Mouse (Mus musculus) embryonic stem cell, embryonic (primary cell): ENCODE results near the gene Snrpd3.
"Not testable (repeated sequence)": the region's sequence is repeated elsewhere in the genome, so short reads cannot be mapped to it uniquely, and the experiment has no call there.

Experiments used
- CTCF ChIA-PET, 4 experiments: fragments of 300-600 bp in 2 of 4; fragments of 350-600 bp in 2 of 4; sonication (Branson Sonifier 250); formaldehyde crosslinking; loops; one replicate each; lab custom pipeline; 2022; ENCODE audit warnings: inconsistent platforms in 2 of 4; lab: Charles Lee
- POLR2A ChIA-PET, 4 experiments: fragments of 300-600 bp in 2 of 4; fragments of 350-600 bp in 2 of 4; sonication (Branson Sonifier 250); formaldehyde crosslinking; loops; one replicate each; lab custom pipeline; 2022; ENCODE audit warnings: antibody characterized with exemption in 4 of 4, inconsistent platforms in 1 of 4; lab: Charles Lee

The Snrpd3 gene

GRCm38 (mm10) chr10:75495304-75495703 lies 22.0 kb upstream of the Snrpd3 start:
- CTCF ChIA-PET, result interaction anchor here in 1 of 4 experiments (1.3 kb wide), 1 partner anchor 53 kb away, joined by 4 read pairs; no protein-coding TSS in a partner anchor

GRCm38 (mm10) chr10:75495921-75496320 lies 21.4 kb upstream of the Snrpd3 start:
- POLR2A ChIA-PET, result interaction anchor here in 1 of 4 experiments (0.7 to 1.6 kb wide), 2 partner anchors 8 to 301 kb away, joined by 3 to 5 read pairs; no protein-coding TSS in a partner anchor

More at GRCm38 (mm10) chr10:75495304-75495703, 22.0 kb upstream of the Snrpd3 start:
- POLR2A ChIA-PET, result no interaction called here

GRCm38 (mm10) chr10:75499214-75499613 lies 18.1 kb upstream of the Snrpd3 start:
- POLR2A ChIA-PET, result interaction anchor here in 2 of 4 experiments (1.0 to 1.2 kb wide), 4 partner anchors 9 to 53 kb away, joined by 3 to 4 read pairs (median 4); no protein-coding TSS in a partner anchor
- CTCF ChIA-PET, result interaction anchor here in 1 of 4 experiments (0.6 kb wide), 1 partner anchor 58 kb away, joined by 5 read pairs; no protein-coding TSS in a partner anchor

More at GRCm38 (mm10) chr10:75495921-75496320, 21.4 kb upstream of the Snrpd3 start:
- CTCF ChIA-PET, result interaction anchor here in 3 of 4 experiments (0.6 to 1.3 kb wide), 3 partner anchors 53 to 251 kb away, joined by 3 to 4 read pairs (median 3); no protein-coding TSS in a partner anchor

- CTCF ChIA-PET, result interaction anchor here in 1 of 4 experiments (0.6 kb wide), 1 partner anchor 504 kb away, joined by 3 read pairs; no protein-coding TSS in a partner anchor
- POLR2A ChIA-PET, result interaction anchor here in 1 of 4 experiments (0.7 kb wide), 1 partner anchor 332 kb away, joined by 3 read pairs; no protein-coding TSS in a partner anchor
Observed at GRCm38 (mm10) chr10:75499791-75500190, 17.6 kb upstream of the Snrpd3 start.

DNA sequence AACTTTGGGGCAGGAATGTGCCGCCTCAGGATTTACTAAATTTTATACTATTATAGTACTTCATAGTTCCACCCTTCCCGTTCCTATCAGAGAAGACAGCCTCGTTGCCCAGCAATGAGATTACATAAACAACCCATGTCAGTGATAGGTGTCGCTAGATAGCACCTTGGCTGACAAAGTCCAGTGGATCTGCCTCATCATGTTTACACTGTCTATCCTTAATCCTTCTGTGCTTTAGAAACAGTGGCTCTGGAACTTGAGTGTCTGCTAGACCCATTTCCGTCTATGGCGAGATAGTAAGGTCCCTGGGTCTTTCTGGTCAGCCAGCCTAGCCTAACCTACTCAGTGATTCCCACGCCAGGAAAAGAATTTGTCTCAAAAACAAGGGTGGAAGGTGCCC lies 17.0 kb upstream of the Snrpd3 start:
- ChIA-PET POLR2A (no interaction called here), CTCF (interaction anchor here in 1 of 4 experiments (0.7 kb wide), 1 partner anchor 62 kb away, joined by 4 read pairs; no protein-coding TSS in a partner anchor)

DNA sequence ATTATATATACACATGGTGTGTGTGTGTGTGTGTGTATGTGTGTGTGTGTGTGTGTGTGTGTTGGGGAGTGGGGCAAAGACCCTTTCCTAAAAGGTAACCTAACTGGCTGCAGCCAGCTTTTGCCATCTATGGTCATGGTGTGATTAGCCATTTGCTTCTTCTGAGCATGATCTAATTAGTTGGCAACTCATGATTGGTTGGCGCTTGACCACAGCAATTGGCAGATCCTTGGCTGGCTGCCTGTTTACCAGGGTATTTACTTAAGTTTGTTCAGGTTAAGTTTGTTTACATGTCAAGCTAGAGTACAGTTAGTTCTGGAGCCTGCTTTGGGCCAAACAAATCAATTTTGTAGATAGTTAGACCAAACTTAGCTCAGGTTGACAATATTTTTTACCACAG lies 15.7 kb upstream of the Snrpd3 start:
- ChIA-PET CTCF (interaction anchor here in 1 of 4 experiments (0.7 kb wide), 1 partner anchor 222 kb away, joined by 3 read pairs; no protein-coding TSS in a partner anchor), POLR2A (interaction anchor here in 2 of 4 experiments (0.7 to 1.1 kb wide), 2 partner anchors 29 to 36 kb away, joined by 3 read pairs; no protein-coding TSS in a partner anchor)

DNA sequence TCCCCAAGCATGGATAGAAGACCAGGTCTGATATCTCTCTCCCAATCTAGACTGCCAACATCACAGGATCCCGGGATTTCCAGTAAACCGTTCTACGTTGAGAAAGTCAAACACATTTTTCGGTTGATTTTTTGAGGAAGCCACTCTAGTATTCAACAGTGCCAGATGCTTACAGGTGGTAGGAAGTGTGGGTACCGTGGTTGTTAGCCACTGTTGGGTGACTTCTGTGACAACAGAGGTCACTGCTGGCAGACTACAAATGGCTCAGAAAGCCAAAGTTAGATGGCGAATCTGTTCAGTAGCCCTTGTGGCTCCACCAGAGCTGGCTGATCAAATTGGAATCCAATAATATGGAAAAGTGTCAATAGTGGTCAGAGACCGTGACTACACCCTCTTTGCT lies 13.7 kb upstream of the Snrpd3 start:
- ChIA-PET POLR2A (no interaction called here), CTCF (no interaction called here)

DNA sequence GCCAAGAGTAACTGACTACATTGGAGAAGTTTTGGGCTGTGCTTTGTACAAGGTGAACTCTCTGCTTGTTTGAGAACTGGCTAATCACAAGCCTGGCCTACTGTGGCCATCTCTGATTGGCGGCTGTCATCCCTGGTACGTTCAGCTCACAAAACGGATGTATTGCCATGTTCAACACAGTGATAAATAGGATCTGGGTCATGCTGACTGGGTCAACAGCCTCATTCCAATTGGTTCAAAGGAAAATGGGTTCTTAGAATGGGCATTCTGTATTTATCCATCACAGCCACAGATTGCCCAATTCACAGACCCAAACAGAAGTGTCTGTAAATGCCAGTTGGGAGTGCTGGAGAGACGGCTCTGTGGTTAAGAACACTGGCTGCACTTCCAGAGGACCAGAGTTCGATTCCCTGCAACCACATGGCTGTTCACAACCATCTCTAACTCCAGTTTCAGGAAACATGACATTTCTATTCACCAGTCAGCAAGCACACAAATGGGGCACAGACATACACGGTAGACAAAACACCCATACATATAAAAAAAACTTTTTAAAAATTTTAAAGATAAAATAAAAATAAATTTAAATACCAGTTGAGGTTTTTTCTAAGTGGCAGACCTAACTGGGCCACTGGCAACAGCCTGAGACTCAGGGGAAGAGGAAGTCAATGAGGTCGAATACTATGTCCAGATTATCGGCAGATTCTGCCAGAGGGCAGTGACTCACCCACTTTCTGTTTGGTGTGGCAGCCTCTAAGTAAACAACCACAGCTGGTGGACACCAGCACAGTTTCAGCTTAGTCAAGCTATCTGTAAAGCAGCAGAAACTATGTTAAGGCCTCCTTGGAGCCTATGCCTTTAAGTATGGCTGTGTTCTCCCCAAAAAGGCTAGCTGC lies 12.9 kb upstream of the Snrpd3 start:
- POLR2A ChIA-PET, result interaction anchor here in 1 of 4 experiments (0.6 kb wide), 1 partner anchor 278 kb away, joined by 3 read pairs; no protein-coding TSS in a partner anchor
- CTCF ChIA-PET, result interaction anchor here in 1 of 4 experiments (0.7 kb wide), 2 partner anchors 13 to 1159 kb away, joined by 3 read pairs; no protein-coding TSS in a partner anchor

GRCm38 (mm10) chr10:75505130-75505495 lies 12.2 kb upstream of the Snrpd3 start:
- CTCF ChIA-PET, result interaction anchor here in 1 of 4 experiments (0.7 kb wide), 2 partner anchors 13 to 1158 kb away, joined by 3 read pairs; no protein-coding TSS in a partner anchor
- POLR2A ChIA-PET, result interaction anchor here in 1 of 4 experiments (0.6 kb wide), 1 partner anchor 278 kb away, joined by 3 read pairs; no protein-coding TSS in a partner anchor

GRCm38 (mm10) chr10:75505928-75506327 lies 11.4 kb upstream of the Snrpd3 start:
- POLR2A ChIA-PET, result interaction anchor here in 1 of 4 experiments (0.9 kb wide), 1 partner anchor 11 kb away, joined by 3 read pairs; the partner anchor contains the start of gene Snrpd3
- CTCF ChIA-PET, result not testable (repeated sequence)

GRCm38 (mm10) chr10:75510446-75510845 lies 6.9 kb upstream of the Snrpd3 start:
- CTCF ChIA-PET, result interaction anchor here in 1 of 4 experiments (0.6 kb wide), 1 partner anchor 54 kb away, joined by 3 read pairs; no protein-coding TSS in a partner anchor
- POLR2A ChIA-PET, result interaction anchor here in 1 of 4 experiments (0.5 kb wide), 1 partner anchor 124 kb away, joined by 3 read pairs; no protein-coding TSS in a partner anchor

GRCm38 (mm10) chr10:75511060-75511459 lies 6.3 kb upstream of the Snrpd3 start:
- ChIA-PET CTCF (no interaction called here), POLR2A (interaction anchor here in 1 of 4 experiments (1.7 kb wide), 1 partner anchor 326 kb away, joined by 5 read pairs; the partner anchor contains the start of gene Gstt2)

DNA sequence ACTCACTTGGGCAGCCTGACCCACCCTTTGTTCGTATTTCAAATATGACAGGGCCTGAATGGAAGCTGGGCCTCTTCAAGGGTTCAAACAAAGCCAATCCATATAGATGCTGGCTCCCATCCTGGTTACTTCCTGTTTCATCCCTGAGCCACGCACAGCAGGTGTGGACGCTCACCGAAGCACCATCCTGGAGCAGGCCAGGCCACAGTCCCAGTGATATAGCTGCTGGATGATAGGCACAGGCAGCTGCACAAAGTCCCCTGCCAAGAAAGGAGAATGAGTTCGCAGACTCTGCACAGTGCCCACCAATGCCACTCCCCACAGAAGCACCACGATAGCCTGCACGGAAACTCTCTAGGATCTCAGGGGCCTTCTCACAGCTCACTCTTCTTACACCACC lies 5.5 kb upstream of the Snrpd3 start:
- CTCF ChIA-PET, result no interaction called here
- POLR2A ChIA-PET, result interaction anchor here in 2 of 4 experiments (0.7 to 1.7 kb wide), 4 partner anchors 13 to 325 kb away, joined by 3 to 5 read pairs (median 4); partner anchors contain the start of gene Gstt2 (in 1 of the 2)

GRCm38 (mm10) chr10:75512796-75513195 lies 4.6 kb upstream of the Snrpd3 start:
- ChIA-PET POLR2A (interaction anchor here in 3 of 4 experiments (0.5 to 1.7 kb wide), 9 partner anchors 9 to 716 kb away, joined by 3 to 13 read pairs (median 3); partner anchors contain the start of gene Gstt2 (in 1 of the 3)), CTCF (interaction anchor here in 1 of 4 experiments (0.5 kb wide), 1 partner anchor 81 kb away, joined by 4 read pairs; no protein-coding TSS in a partner anchor)

DNA sequence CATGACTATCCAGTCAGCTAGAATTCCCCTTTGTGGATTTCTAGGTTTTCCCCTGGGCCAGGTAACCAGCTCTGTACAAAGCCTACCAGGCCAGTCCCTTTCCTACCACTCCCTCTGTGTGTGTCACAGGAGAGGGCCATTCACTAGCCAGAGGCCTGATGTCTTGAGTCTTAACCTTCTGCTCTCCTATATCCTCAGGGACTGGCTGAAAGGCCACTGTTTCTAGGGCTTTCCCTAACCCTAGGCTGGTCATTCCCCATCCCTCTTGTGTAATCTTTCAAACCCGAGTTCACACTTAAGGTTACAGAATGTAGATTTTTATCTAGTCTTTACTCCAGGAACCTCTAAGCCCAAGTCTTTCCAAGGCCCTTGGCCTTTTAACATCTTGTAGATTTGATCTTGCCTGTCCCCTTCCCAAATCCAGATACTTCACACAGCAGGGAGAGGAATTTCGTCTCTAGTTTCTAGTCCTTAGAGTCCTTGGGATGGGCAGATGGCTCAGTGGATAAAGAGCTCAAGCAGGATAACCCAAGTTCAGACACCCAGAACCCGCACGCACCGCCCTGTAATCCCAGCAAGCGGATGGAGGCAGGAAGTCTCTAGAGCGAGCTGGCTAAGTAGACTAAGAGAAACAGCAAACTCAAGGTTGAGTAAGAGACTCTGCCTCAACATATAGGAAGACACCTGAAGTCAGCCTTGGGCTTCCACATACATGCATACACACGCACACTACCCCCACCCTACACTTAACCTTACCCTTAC lies 3.9 kb upstream of the Snrpd3 start:
- CTCF ChIA-PET, result interaction anchor here in 2 of 4 experiments (0.5 to 0.7 kb wide), 2 partner anchors 82 to 308 kb away, joined by 3 to 4 read pairs; no protein-coding TSS in a partner anchor
- POLR2A ChIA-PET, result interaction anchor here in 3 of 4 experiments (0.5 to 0.7 kb wide), 5 partner anchors 8 to 716 kb away, joined by 3 to 13 read pairs (median 3); no protein-coding TSS in a partner anchor

DNA sequence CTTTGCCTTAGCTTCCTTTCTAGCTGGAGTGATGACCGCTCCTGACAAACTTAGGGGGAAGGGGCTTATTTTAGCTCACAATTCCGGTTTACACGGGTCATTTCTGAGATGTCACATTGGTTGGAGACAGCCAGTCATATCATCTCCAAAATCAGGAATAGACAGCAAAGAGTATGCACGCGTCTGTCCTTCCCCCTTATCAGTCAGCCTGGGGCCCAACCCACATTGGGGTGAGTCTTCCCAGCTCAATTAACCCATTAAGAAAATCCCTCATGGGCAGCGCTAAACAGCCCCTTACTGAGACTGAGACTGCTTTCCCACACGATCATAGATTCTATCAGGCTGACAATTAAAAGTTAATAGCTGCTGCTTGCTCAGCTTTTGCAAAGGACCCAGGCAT lies 3.0 kb upstream of the Snrpd3 start:
- POLR2A ChIA-PET, result interaction anchor here in 2 of 4 experiments (0.6 to 1.1 kb wide), 2 partner anchors 303 to 343 kb away, joined by 3 read pairs; partner anchors contain the start of gene Specc1l (in 1 of the 2)
- CTCF ChIA-PET, result no interaction called here
